In genomic region chr3:53590139-53590621, GRCm38 (mm10) we compare ENCODE assay signal across 8 mouse cellular contexts.
DNase-seq lines count a peak whose midpoint lies in the region; ATAC-seq lines count a peak whose summit lies in the region.

No protein-coding gene starts in this region.

- H3K4me1 ChIP-seq in limb, embryonic 10.5 days: peaks cover 11% of the 10 kb centered on the region
- peaks cover 2% of the 10 kb centered on the region; the same call in 1 of the 2 replicates for H3K4me1 ChIP-seq in neural tube, embryonic 14.5 days (ENCODE audit: control insufficient read depth, insufficient read depth, low read length)

- no peaks in the 10 kb centered on the region for H3K9me3 ChIP-seq in limb, embryonic 10.5 days (replicated peaks)
- H3K9me3 ChIP-seq in neural tube, embryonic 14.5 days (ENCODE audit: control insufficient read depth, low read length): no peaks in the 10 kb centered on the region

- no peaks in the 10 kb centered on the region for H3K36me3 ChIP-seq in limb, embryonic 10.5 days
- H3K36me3 ChIP-seq in neural tube, embryonic 14.5 days (ENCODE audit: control insufficient read depth, insufficient read depth, low read length): no peaks in the 10 kb centered on the region

- DNase-seq in urinary bladder, adult 18-20 months (ENCODE audit: low spot score in 2 of 2): peak; percentile 5 to 34
- no peak for DNase-seq in urinary bladder, postnatal 10 days (ENCODE audit: low spot score)
- DNase-seq in cerebellum, postnatal 14 days: peak; percentile 83 to 88
- DNase-seq in frontal cortex, postnatal 36 days (ENCODE audit: low spot score in 2 of 2): peak; percentile 33 to 72
- DNase-seq in kidney, adult 9 months: peak; percentile 78
- DNase-seq in limb, embryonic 10.5 days (ENCODE audit: low spot score): peak; percentile 43

- WGBS in limb, embryonic 10.5 days: 5% methylated on average over 2 of the region's 2 CpGs
- WGBS in neural tube, embryonic 14.5 days: 2% methylated on average over 2 of the region's 2 CpGs

- H3K27ac ChIP-seq in limb, embryonic 10.5 days: no peak overlapping the region
- no peak overlapping the region for H3K27ac ChIP-seq in neural tube, embryonic 14.5 days (ENCODE audit: low read depth, low read length)

- ATAC-seq in neural tube, embryonic 14.5 days (ENCODE audit: low read depth): peak; percentile 44; the same call in 1 of the 2 replicates
- no peak for ATAC-seq in erythroid progenitor cell, adult 5-6 weeks (replicated peaks; ENCODE audit: low FRiP score, poor library complexity, severe bottlenecking)

- no peak overlapping the region for H3K4me3 ChIP-seq in limb, embryonic 10.5 days
- no peak overlapping the region for H3K4me3 ChIP-seq in neural tube, embryonic 14.5 days (ENCODE audit: low read depth, low read length)

- no peak overlapping the region for H3K9ac ChIP-seq in neural tube, embryonic 14.5 days (replicated peaks; ENCODE audit: low read depth, low read length)

- no peak overlapping the region for H3K4me2 ChIP-seq in neural tube, embryonic 14.5 days (ENCODE audit: low read depth, low read length)

- H3K27me3 ChIP-seq in limb, embryonic 10.5 days (ENCODE audit: low read depth, poor library complexity, severe bottlenecking): no peaks in the 10 kb centered on the region; the same call in 1 of the 2 replicates
- H3K27me3 ChIP-seq in neural tube, embryonic 14.5 days (ENCODE audit: control insufficient read depth, insufficient read depth, low read length): no peaks in the 10 kb centered on the region
